Mouse (Mus musculus) testis, adult 2 months (tissue): ENCODE measurements at regions not wholly inside any gene's neighbourhood (a gene's known extent, or its start where the extent isn't known, plus 50 kb on each side); places are given as distances from the start of the nearest gene placed in this dataset.

Experiments
- CTCF ChIP-seq: fragments of 200-500 bp; IDR thresholded peaks from 2 replicates; pipeline ENCODE4 v1.5.1; 2012; ENCODE audit warnings: low read depth, mild to moderate bottlenecking, inconsistent platforms, low read length, moderate library complexity; ENCODE audit not compliant: control insufficient read depth, insufficient read depth, insufficient replicate concordance
- POLR2A ChIP-seq: fragments of 200-500 bp; IDR thresholded peaks from 2 replicates; pipeline ENCODE4 v1.6.1; 2012; ENCODE audit warnings: low read depth, mild to moderate bottlenecking, inconsistent platforms, low read length, moderate library complexity; ENCODE audit not compliant: control insufficient read depth

DNA sequence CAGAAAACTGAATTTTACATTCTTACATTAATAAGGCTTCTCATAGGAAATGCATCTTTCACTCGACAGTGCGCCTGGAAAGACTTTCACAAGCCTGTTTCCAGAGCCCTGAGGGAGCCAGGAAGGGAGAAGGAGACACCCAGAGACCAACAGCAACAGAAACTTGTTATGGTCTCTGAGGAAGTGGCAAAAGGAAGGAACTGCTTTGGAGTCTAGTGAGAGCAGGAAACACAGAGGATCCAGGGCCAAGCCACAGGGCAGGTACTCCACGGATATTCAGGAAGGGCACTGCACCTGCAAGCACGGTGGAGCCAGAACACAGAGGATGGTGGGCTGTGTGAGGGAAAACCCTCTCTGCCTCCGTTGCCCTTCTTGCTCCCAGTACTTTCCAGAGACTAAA, 554.8 kb downstream of the Ptprc start:
- TF ChIP-seq POLR2A = no peak
- TF ChIP-seq CTCF = no peak
